Mouse (Mus musculus): ENCODE results near the gene Fndc5. TPM values are rescaled to one million over a fixed set of nuclear protein-coding genes. Genes with fewer than 3 reads are reported as not detected.

Fndc5 gene
- polyA plus RNA-seq, 1 experiment from 2014 or later, result 10.7 TPM

DNA sequence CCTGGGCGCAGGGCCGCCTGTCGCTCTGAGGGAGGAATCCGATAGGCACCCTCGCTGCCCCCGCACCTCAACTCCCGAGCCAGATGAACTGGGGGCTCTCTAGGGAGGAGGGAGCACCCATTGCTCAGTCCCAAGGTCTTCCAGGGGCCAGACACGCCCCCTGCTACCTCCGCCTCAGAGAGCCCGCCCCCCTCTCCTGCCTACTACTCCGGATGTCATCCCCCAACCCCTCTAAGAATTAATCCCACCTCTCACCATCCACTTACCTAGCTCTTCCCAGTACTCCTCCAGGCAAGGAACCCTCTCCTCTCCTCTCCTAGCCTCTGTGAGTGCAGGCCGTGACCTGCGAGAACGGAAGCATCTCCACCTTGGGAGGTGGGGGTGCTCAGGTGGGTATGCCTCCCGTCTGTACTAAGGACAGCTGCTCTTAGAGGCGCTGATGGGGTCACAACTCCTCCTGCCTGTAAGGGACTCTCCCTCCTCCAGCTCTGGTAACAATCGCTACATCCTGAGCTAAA, 15.2 kb upstream of the Fndc5 start, which contains the start of gene Hpca:
Gene Hpca (minus strand): TSS at position 468 of the 518 bp plus-strand sequence.
- Histone ChIP-seq H3K4me3 (ENCODE audit: low read length) (peak within 1 kb of the TSS; percentile 67), H3K27me3 (replicated peaks; ENCODE audit: control insufficient read depth, insufficient read depth, low read length) (peaks cover 6% of the 10 kb centered on the region), H3K9me3 (ENCODE audit: control insufficient read depth, low read length) (no peaks in the 10 kb centered on the region), H3K4me1 (ENCODE audit: control insufficient read depth, insufficient read depth, low read depth, low read length) (peaks cover 33% of the 10 kb centered on the region), H3K27ac (ENCODE audit: low read depth, low read length) (peak within 1 kb of the TSS; percentile 68), H3K9ac (ENCODE audit: low read depth, low read length) (peak within 1 kb of the TSS; percentile 88), H3K4me2 (ENCODE audit: low read length) (peak within 1 kb of the TSS; percentile 93), H3K36me3 (ENCODE audit: control insufficient read depth, insufficient read depth, low read length) (no peaks in the 10 kb centered on the region)
- ATAC-seq, result peak; percentile 19; the same call in 1 of the 2 replicates
- WGBS, result under 1% methylated on average over 16 of the region's 17 CpGs

DNA sequence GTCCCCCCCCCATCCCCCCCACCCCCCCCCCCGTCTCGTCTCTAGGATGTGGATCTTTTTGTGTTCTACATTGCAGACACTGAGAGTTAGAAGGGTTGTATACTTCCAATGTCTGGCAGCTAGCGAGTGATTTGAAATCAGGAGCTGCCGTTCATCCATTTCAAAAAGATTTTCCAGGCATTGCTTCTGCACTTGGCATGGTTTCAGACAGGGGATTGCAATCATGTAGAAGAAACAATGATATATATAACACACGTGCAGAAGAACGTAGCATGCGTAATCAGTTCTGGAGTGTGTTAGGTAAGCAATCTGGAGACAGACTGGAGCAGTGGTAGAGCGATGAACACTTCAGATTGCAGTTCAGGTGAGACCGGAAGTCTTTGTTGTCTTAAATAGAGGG, 14.7 kb upstream of the Fndc5 start:
- no peaks in the 10 kb centered on the region for H3K9me3 ChIP-seq (ENCODE audit: control insufficient read depth, low read length)
- no peaks in the 10 kb centered on the region for H3K36me3 ChIP-seq (ENCODE audit: control insufficient read depth, insufficient read depth, low read length)
- ATAC-seq, result no peak
- H3K4me3 ChIP-seq (ENCODE audit: low read length), result no peak overlapping the region; the same call in 1 of the 2 replicates
- no peak overlapping the region for H3K27ac ChIP-seq (ENCODE audit: low read depth, low read length)
- no peak overlapping the region for H3K9ac ChIP-seq (ENCODE audit: low read depth, low read length)
- peak overlapping the region; percentile 93; the same call in 1 of the 2 replicates for H3K4me2 ChIP-seq (ENCODE audit: low read length)
- peaks cover 6% of the 10 kb centered on the region for H3K27me3 ChIP-seq (replicated peaks; ENCODE audit: control insufficient read depth, insufficient read depth, low read length)
- H3K4me1 ChIP-seq (ENCODE audit: control insufficient read depth, insufficient read depth, low read depth, low read length), result peaks cover 33% of the 10 kb centered on the region
- WGBS, result 32% methylated on average over 9 of the region's 9 CpGs

DNA sequence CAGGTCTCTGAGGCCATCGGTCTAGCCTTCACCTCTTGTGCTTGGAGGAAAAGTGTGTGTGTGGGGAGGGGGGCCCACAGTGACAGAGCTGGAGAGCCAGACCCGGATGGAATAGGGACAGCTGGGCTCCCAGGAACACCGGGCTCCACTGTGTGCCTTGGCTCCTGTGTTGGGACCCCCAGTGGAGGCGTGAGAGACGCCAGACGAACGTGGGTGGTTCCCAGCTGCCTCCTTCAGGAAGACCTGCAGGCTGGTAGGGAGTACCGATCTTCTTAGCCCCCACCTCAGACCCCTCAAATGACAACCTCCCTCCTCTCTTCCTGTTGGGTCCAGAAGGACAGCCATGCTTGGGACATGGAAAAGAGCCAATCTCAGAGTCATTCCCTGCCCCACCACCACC, 14.1 kb upstream of the Fndc5 start:
- H3K9me3 ChIP-seq (ENCODE audit: control insufficient read depth, low read length), result no peaks in the 10 kb centered on the region
- WGBS, result 45% methylated on average over 8 of the region's 8 CpGs
- H3K27me3 ChIP-seq (replicated peaks; ENCODE audit: control insufficient read depth, insufficient read depth, low read length), result peaks cover 6% of the 10 kb centered on the region
- H3K4me2 ChIP-seq (ENCODE audit: low read length), result no peak overlapping the region; the same call in 1 of the 2 replicates
- no peak overlapping the region for H3K9ac ChIP-seq (ENCODE audit: low read depth, low read length)
- ATAC-seq, result no peak
- no peak overlapping the region for H3K27ac ChIP-seq (ENCODE audit: low read depth, low read length)
- H3K4me1 ChIP-seq (ENCODE audit: control insufficient read depth, insufficient read depth, low read depth, low read length), result peaks cover 33% of the 10 kb centered on the region
- no peaks in the 10 kb centered on the region for H3K36me3 ChIP-seq (ENCODE audit: control insufficient read depth, insufficient read depth, low read length)
- H3K4me3 ChIP-seq (ENCODE audit: low read length), result no peak overlapping the region

DNA sequence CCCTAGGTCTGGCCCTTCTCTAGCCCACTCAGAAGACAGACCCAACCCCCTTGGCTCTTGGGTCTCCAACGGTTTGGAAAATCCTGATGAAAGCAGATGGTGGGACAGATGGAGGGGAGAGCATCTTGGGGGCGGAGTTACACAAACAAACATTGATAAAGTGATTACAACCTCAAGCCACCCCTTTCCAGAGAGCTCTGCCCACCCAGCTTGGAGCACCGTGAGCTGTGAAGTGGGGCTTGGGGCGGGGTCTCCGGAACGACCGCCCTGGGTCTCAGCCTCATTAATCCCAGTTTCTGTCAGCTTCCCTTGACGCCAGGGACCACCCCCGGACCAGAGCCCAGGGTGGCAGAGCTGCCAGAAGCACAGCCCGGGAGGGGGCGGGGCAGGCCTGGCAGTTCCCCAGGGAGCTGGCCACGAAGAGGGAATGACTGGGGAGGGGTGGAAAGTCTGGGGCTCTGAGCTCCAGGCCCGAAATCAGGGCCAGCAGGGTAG, 12.1 kb upstream of the Fndc5 start:
- Histone ChIP-seq H3K4me1 (ENCODE audit: control insufficient read depth, insufficient read depth, low read depth, low read length) (peaks cover 46% of the 10 kb centered on the region), H3K9me3 (ENCODE audit: control insufficient read depth, low read length) (no peaks in the 10 kb centered on the region), H3K27ac (ENCODE audit: low read depth, low read length) (peak overlapping the region; percentile 72), H3K4me3 (ENCODE audit: low read length) (no peak overlapping the region), H3K9ac (ENCODE audit: low read depth, low read length) (peak overlapping the region; percentile 3; the same call in 1 of the 2 replicates), H3K4me2 (ENCODE audit: low read length) (peak overlapping the region; percentile 49), H3K27me3 (replicated peaks; ENCODE audit: control insufficient read depth, insufficient read depth, low read length) (peaks cover 6% of the 10 kb centered on the region), H3K36me3 (ENCODE audit: control insufficient read depth, insufficient read depth, low read length) (no peaks in the 10 kb centered on the region)
- peak; percentile 16; the same call in 1 of the 2 replicates for ATAC-seq
- 7% methylated on average over 13 of the region's 13 CpGs for WGBS

DNA sequence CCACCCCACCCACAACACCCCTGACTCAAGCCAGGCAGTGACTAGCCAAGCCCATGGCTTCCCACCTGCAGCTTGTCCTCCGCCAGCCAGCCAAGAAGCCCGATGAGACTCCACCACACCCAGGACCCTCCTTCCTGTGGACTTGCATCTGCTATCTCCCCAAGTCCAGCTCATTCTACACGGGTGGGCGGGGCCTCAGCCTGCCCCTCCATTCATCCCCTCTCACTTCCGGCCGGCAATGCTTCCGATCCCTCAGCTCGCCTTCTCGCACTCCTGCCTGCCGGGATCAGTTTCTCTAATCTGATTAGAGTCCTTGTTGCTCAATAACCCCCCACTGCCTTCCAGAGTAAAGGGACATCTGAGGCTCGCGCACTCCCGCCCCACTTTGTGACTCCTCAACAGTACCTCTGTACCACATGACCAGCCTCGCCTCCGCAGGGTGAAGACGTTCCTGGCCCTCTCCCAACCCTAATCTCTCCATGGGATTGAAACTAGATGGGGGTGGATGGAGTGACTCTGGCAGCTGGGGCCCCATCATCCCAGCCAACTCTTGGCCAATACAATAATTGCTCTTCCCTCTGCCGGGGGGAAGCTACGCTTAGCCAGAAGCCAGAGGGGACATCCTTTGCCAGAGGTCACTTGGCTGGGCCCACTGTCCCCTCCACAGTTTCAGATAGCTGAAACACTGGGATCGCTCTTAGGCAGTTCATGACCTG, 10.9 kb upstream of the Fndc5 start:
- Histone ChIP-seq H3K4me1 (ENCODE audit: control insufficient read depth, insufficient read depth, low read depth, low read length) (peaks cover 44% of the 10 kb centered on the region), H3K36me3 (ENCODE audit: control insufficient read depth, insufficient read depth, low read length) (no peaks in the 10 kb centered on the region), H3K27ac (ENCODE audit: low read depth, low read length) (peak overlapping the region; percentile 72), H3K27me3 (replicated peaks; ENCODE audit: control insufficient read depth, insufficient read depth, low read length) (peaks cover 6% of the 10 kb centered on the region), H3K9me3 (ENCODE audit: control insufficient read depth, low read length) (no peaks in the 10 kb centered on the region), H3K9ac (ENCODE audit: low read depth, low read length) (0 out of 2 replicates have a peak overlapping the region, but pooled peaks have one; percentile 27), H3K4me2 (ENCODE audit: low read length) (peak overlapping the region; percentile 49), H3K4me3 (ENCODE audit: low read length) (peak overlapping the region; percentile 19)
- WGBS, result 11% methylated on average over 19 of the region's 19 CpGs
- peak; percentile 11; the same call in 1 of the 2 replicates for ATAC-seq

DNA sequence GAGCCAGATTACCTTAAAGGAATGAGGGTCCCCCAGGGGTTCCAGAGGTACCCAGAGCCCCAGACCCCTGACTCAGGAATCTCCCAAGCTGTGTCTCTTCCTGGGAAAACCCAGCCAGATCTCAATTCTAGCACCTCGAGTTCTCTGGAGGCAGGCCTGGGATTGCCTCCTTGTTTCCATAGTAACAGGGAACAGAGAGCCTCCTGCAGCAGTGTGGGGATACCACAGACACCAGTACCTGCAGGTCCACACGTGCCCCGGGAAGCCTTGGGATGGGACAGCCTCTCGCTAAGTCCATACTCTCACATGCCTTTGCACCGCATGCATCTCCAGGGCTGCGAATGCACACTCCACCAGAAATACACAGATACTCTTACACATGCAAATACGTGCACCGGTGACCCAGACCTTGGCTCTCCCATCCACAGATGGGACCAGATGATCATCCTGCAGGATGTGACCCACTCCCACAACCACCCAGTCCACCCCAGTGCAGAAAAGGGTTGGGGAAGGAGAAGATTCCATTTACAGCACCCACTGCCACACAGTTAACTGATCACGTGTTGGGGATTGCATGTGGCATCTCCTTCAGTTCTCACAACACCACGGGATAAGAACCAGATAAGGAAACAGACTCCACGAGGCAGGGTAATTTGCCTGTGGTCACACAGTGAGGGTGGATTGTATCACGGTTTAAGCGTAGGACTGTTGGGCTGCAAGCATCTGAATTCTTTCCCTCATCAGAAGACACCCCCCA, 8.0 kb upstream of the Fndc5 start:
- peaks cover 33% of the 10 kb centered on the region for H3K4me1 ChIP-seq (ENCODE audit: control insufficient read depth, insufficient read depth, low read depth, low read length)
- ATAC-seq, result no peak
- no peaks in the 10 kb centered on the region for H3K9me3 ChIP-seq (ENCODE audit: control insufficient read depth, low read length)
- peaks cover 3% of the 10 kb centered on the region for H3K27me3 ChIP-seq (replicated peaks; ENCODE audit: control insufficient read depth, insufficient read depth, low read length)
- H3K4me2 ChIP-seq (ENCODE audit: low read length), result no peak overlapping the region
- 50% methylated on average over 13 of the region's 13 CpGs for WGBS
- H3K9ac ChIP-seq (ENCODE audit: low read depth, low read length), result no peak overlapping the region
- H3K27ac ChIP-seq (ENCODE audit: low read depth, low read length), result no peak overlapping the region
- no peaks in the 10 kb centered on the region for H3K36me3 ChIP-seq (ENCODE audit: control insufficient read depth, insufficient read depth, low read length)
- no peak overlapping the region for H3K4me3 ChIP-seq (ENCODE audit: low read length)

DNA sequence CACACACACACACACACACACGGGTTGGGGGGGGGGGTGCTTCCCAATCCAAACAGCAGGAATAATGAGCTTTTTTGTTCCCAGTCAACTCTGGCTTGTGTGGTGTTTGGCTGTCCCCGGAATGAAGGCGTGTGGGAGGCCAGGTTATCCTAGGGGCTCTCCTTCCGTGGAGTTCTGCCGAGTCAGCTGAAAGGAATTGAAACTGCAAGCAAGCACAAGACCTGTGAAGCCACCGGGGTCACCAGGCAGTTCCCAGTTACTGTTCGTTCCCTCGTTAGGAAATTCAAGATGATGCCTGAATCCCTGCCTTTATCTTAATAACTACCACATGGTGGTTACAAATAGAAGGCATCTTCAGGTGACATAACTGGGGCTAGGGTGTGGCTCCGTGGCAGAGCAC, 7.4 kb upstream of the Fndc5 start:
- Histone ChIP-seq H3K4me2 (ENCODE audit: low read length) (no peak overlapping the region), H3K27ac (ENCODE audit: low read depth, low read length) (no peak overlapping the region), H3K4me1 (ENCODE audit: control insufficient read depth, insufficient read depth, low read depth, low read length) (peaks cover 33% of the 10 kb centered on the region), H3K9me3 (ENCODE audit: control insufficient read depth, low read length) (no peaks in the 10 kb centered on the region), H3K27me3 (replicated peaks; ENCODE audit: control insufficient read depth, insufficient read depth, low read length) (peaks cover 3% of the 10 kb centered on the region), H3K4me3 (ENCODE audit: low read length) (no peak overlapping the region), H3K36me3 (ENCODE audit: control insufficient read depth, insufficient read depth, low read length) (no peaks in the 10 kb centered on the region), H3K9ac (ENCODE audit: low read depth, low read length) (no peak overlapping the region)
- no peak for ATAC-seq
- WGBS, result 52% methylated on average over 9 of the region's 9 CpGs

DNA sequence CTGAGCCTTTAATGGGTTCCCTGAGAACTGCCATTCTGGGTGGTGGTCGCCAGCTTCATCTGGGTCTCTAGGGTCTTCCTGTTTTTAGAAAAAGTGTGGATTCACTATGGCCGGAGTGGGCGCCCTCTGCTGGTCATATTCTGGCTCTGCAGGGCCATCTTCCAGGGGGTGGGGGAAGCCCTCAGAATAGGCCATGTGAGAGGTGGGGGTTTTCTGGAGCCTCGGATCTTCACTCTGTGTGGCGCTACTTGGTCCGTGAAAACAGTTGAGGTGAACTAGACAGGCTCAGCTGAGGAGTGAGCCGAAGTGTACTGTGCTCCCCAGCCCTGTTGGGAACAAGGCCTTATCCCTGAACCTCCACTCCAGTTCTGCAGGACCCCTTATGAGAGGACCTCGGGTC, 6.7 kb upstream of the Fndc5 start:
- no peak overlapping the region; the same call in 1 of the 2 replicates for H3K9ac ChIP-seq (ENCODE audit: low read depth, low read length)
- peak; percentile 27 for ATAC-seq

More for the DNA sequence above, 6.7 kb upstream of the Fndc5 start:
- H3K4me1 ChIP-seq (ENCODE audit: control insufficient read depth, insufficient read depth, low read depth, low read length), result peaks cover 32% of the 10 kb centered on the region
- no peaks in the 10 kb centered on the region for H3K9me3 ChIP-seq (ENCODE audit: control insufficient read depth, low read length)
- 2% methylated on average over 8 of the region's 8 CpGs for WGBS
- H3K4me3 ChIP-seq (ENCODE audit: low read length), result peak overlapping the region; percentile 16; the same call in 1 of the 2 replicates
- peaks cover 3% of the 10 kb centered on the region for H3K27me3 ChIP-seq (replicated peaks; ENCODE audit: control insufficient read depth, insufficient read depth, low read length)
- H3K27ac ChIP-seq (ENCODE audit: low read depth, low read length), result no peak overlapping the region; the same call in 1 of the 2 replicates
- H3K4me2 ChIP-seq (ENCODE audit: low read length), result peak overlapping the region; percentile 48
- no peaks in the 10 kb centered on the region for H3K36me3 ChIP-seq (ENCODE audit: control insufficient read depth, insufficient read depth, low read length)

Data from hindbrain, embryonic 16.5 days (tissue).